Mouse (Mus musculus): ENCODE data around the gene Asb4.

GRCm38 (mm10) chr6:5441221-5441620 is 58.0 kb downstream of the Asb4 start:
- TF ChIP-seq CTCF (IDR thresholded peaks at IDR 0.05; ENCODE audit: insufficient read depth, low read length) (no peak), POLR2A (IDR thresholded peaks at IDR 0.05; ENCODE audit: borderline replicate concordance, extremely low read depth, low read depth, low read length) (no peak)
